Mouse (Mus musculus): ENCODE results near the gene Lypd5.

GRCm38 (mm10) chr7:24387059-24387556 is 38.1 kb downstream of the Lypd5 start:
- TF ChIP-seq GATA1 (IDR thresholded peaks at IDR 0.05; ENCODE audit: borderline replicate concordance, low read length) (no peak), FLI1 (IDR thresholded peaks at IDR 0.05; ENCODE audit: low read length) (no peak)
